Mouse (Mus musculus) heart, postnatal 0 days (tissue): ENCODE measurements around the gene Qpctl. TPM values are rescaled to one million over a fixed set of nuclear protein-coding genes. Genes with fewer than 3 reads are reported as not detected.
A peak's percentile ranks its signal among the peaks of the same experiment; 100 is the strongest.

Experiments used
- ATAC-seq: fragments of 200-750 bp; cut with Nextera tagmentation; 2 replicates; pipeline ENCODE4 v1.8.0; 2017; ENCODE audit warnings: low read depth, moderate number of reproducible peaks, moderate library complexity; ENCODE audit not compliant: insufficient read depth
- DNase-seq: peaks from one replicate; pipeline ENCODE4 v3.0.0-alpha.2; 2016; ENCODE audit warnings: low spot score
- H3K27ac ChIP-seq: fragments of 300-500 bp; sonication (generic); 2 replicates; pipeline ENCODE4 v1.5.1; 2014; ENCODE audit warnings: low read depth, mild to moderate bottlenecking
- H3K27me3 ChIP-seq: fragments of 300-500 bp; sonication (generic); 2 replicates; pipeline ENCODE4 v1.6.1; 2014; ENCODE audit warnings: low read length, mixed read lengths; ENCODE audit not compliant: control insufficient read depth, insufficient read depth
- H3K36me3 ChIP-seq: fragments of 300-500 bp; sonication (generic); replicated peaks from 2 replicates; pipeline ENCODE4 v1.6.1; 2014; ENCODE audit warnings: low read length, mixed read lengths; ENCODE audit not compliant: control insufficient read depth, insufficient read depth
- H3K4me1 ChIP-seq: fragments of 300-500 bp; sonication (generic); 2 replicates; pipeline ENCODE4 v1.6.1; 2014; ENCODE audit warnings: antibody characterized with exemption; ENCODE audit not compliant: control insufficient read depth, insufficient read depth
- H3K4me2 ChIP-seq: fragments of 300-500 bp; sonication (generic); 2 replicates; pipeline ENCODE4 v1.6.1; 2014; ENCODE audit warnings: low read depth, mild to moderate bottlenecking, low read length, moderate library complexity
- H3K4me3 ChIP-seq: fragments of 300-500 bp; sonication (generic); 2 replicates; pipeline ENCODE4 v1.5.1; 2014; ENCODE audit warnings: low read depth, low read length
- H3K9ac ChIP-seq: fragments of 300-500 bp; sonication (generic); replicated peaks from 2 replicates; pipeline ENCODE4 v1.6.1; 2014; ENCODE audit warnings: low read depth, low read length, mixed read lengths
- H3K9me3 ChIP-seq: fragments of 300-500 bp; sonication (generic); replicated peaks from 2 replicates; pipeline ENCODE4 v1.6.1; 2016; ENCODE audit warnings: low read length; ENCODE audit not compliant: control insufficient read depth
- CTCF ChIP-seq: IDR thresholded peaks from 2 replicates; pipeline ENCODE4 v1.5.1; 2016; ENCODE audit warnings: antibody characterized with exemption, control low read depth, low read depth
- EP300 ChIP-seq: IDR thresholded peaks from 2 replicates; pipeline ENCODE4 v1.6.1; 2016; ENCODE audit warnings: antibody characterized with exemption, low read depth
- WGBS: fragments of 180-500 bp; shearing (Covaris S2); extraction: QIAGEN DNeasy Blood & Tissue Kit; methylation state at CpG from one replicate; pipeline ENCODE4 v1.1.7; 2014; 5-methylcytosine and 5-hydroxymethylcytosine counted together
- polyA plus RNA-seq: library from polyadenylated mRNA; unstranded; fragments of >200 nt; fragmentation: Nextera tagmentation; extraction: Ambion mirVana; gene quantifications from 2 replicates; pipeline ENCODE4 v1.2.1, GENCODE M21; 2015
- total RNA-seq: library from RNA; depleted of rRNA; stranded (reverse); fragments of >200 nt; gene quantifications from 2 replicates; pipeline ENCODE4 v1.2.3, GENCODE M21; 2014; ENCODE audit warnings: low replicate concordance

Qpctl gene
- total and polyA plus RNA-seq, 2 experiments from 2014 or later: 4.4 to 7.9 TPM

- TF ChIP-seq EP300 (no peak), CTCF (no peak)
- DNase-seq: no peak
- peaks cover 37% of the 10 kb centered on the region for H3K4me1 ChIP-seq
- peaks cover 16% of the 10 kb centered on the region for H3K27me3 ChIP-seq
- H3K9ac ChIP-seq: 0 out of 2 replicates have a peak overlapping the region, but pooled peaks have one; percentile 2
- H3K9me3 ChIP-seq: no peaks in the 10 kb centered on the region
- no peak overlapping the region for H3K4me3 ChIP-seq
- WGBS: 19% methylated on average over 8 of the region's 8 CpGs
- no peak for ATAC-seq
- H3K27ac ChIP-seq: peak overlapping the region; percentile 82
- no peaks in the 10 kb centered on the region for H3K36me3 ChIP-seq
- no peak overlapping the region for H3K4me2 ChIP-seq
Observed at GRCm38 (mm10) chr7:19171831-19172230, 22.7 kb upstream of the Qpctl start.

GRCm38 (mm10) chr7:19170142-19170541 lies 21.1 kb upstream of the Qpctl start:
- H3K27me3 ChIP-seq: no peaks in the 10 kb centered on the region
- TF ChIP-seq CTCF (no peak), EP300 (no peak)
- no peaks in the 10 kb centered on the region for H3K9me3 ChIP-seq
- ATAC-seq (peak; percentile 85), DNase-seq (peak; percentile 92)
- H3K4me1 ChIP-seq: peaks cover 38% of the 10 kb centered on the region
- 8% methylated on average over 8 of the region's 8 CpGs for WGBS
- no peaks in the 10 kb centered on the region for H3K36me3 ChIP-seq
- peak overlapping the region; percentile 32 for H3K4me2 ChIP-seq
- no peak overlapping the region for H3K9ac ChIP-seq
- H3K4me3 ChIP-seq: no peak overlapping the region
- H3K27ac ChIP-seq: peak overlapping the region; percentile 82

- DNase-seq (no peak), ATAC-seq (no peak)
- WGBS: 59% methylated on average over 10 of the region's 10 CpGs
- peak overlapping the region; percentile 82 for H3K27ac ChIP-seq
- no peak overlapping the region for H3K4me3 ChIP-seq
- TF ChIP-seq CTCF (no peak), EP300 (no peak)
- H3K4me1 ChIP-seq: peaks cover 44% of the 10 kb centered on the region
- H3K4me2 ChIP-seq: no peak overlapping the region
- H3K9ac ChIP-seq: no peak overlapping the region
- H3K27me3 ChIP-seq: no peaks in the 10 kb centered on the region
- no peaks in the 10 kb centered on the region for H3K9me3 ChIP-seq
- H3K36me3 ChIP-seq: no peaks in the 10 kb centered on the region
Observed at GRCm38 (mm10) chr7:19169506-19169905, 20.4 kb upstream of the Qpctl start.

- no peak overlapping the region for H3K27ac ChIP-seq
- H3K4me1 ChIP-seq: peaks cover 42% of the 10 kb centered on the region
- H3K9ac ChIP-seq: no peak overlapping the region
- H3K36me3 ChIP-seq: peaks cover 7% of the 10 kb centered on the region; the same call in 1 of the 2 replicates
- H3K4me2 ChIP-seq: no peak overlapping the region
- DNase-seq: no peak
- 87% methylated on average over 3 of the region's 3 CpGs for WGBS
- no peaks in the 10 kb centered on the region for H3K27me3 ChIP-seq
- H3K4me3 ChIP-seq: no peak overlapping the region
- TF ChIP-seq EP300 (no peak), CTCF (no peak)
- no peaks in the 10 kb centered on the region for H3K9me3 ChIP-seq
- no peak for ATAC-seq
Observed at GRCm38 (mm10) chr7:19166990-19167389, 17.9 kb upstream of the Qpctl start.

- peaks cover 32% of the 10 kb centered on the region for H3K4me1 ChIP-seq
- ATAC-seq: peak; percentile 81
- peak; percentile 11; the same call in 1 of the 2 replicates for TF ChIP-seq CTCF
- TF ChIP-seq EP300: no peak
Observed at GRCm38 (mm10) chr7:19165656-19166423, 16.7 kb upstream of the Qpctl start, which contains the start of gene Gipr. Gene Gipr (minus strand): TSS chr7:19166127.

More at GRCm38 (mm10) chr7:19165656-19166423, 16.7 kb upstream of the Qpctl start, which contains the start of gene Gipr:
- 7% methylated on average over 14 of the region's 14 CpGs for WGBS
- H3K36me3 ChIP-seq: peaks cover 7% of the 10 kb centered on the region; the same call in 1 of the 2 replicates
- peak within 1 kb of the TSS; percentile 22 for H3K4me3 ChIP-seq
- H3K4me2 ChIP-seq: peak within 1 kb of the TSS; percentile 52
- DNase-seq: peak; percentile 84
- no peak within 1 kb of the TSS for H3K9ac ChIP-seq
- no peaks in the 10 kb centered on the region for H3K9me3 ChIP-seq
- H3K27ac ChIP-seq: peak within 1 kb of the TSS; percentile 81
- H3K27me3 ChIP-seq: no peaks in the 10 kb centered on the region
